Mouse (Mus musculus): ENCODE measurements at regions not wholly inside any gene's neighbourhood (a gene's known extent, or its start where the extent isn't known, plus 50 kb on each side); places are given as distances from the start of the nearest gene placed in this dataset.

GRCm38 (mm10) chr14:101297841-101298240 lies 97.7 kb upstream of the Prr30 start:
- H3K4me2 ChIP-seq (ENCODE audit: low read length): no peak overlapping the region
- H3K27ac ChIP-seq (ENCODE audit: low read length): no peak overlapping the region
- 87% methylated on average over 3 of the region's 3 CpGs for WGBS
- no peaks in the 10 kb centered on the region for H3K27me3 ChIP-seq (ENCODE audit: control insufficient read depth, insufficient read depth, low read depth, low read length)
- no peaks in the 10 kb centered on the region for H3K9me3 ChIP-seq (replicated peaks; ENCODE audit: control insufficient read depth, low read length, poor library complexity, severe bottlenecking)
- H3K9ac ChIP-seq (ENCODE audit: low read depth, low read length): no peak overlapping the region
- no peak for ATAC-seq
- H3K36me3 ChIP-seq (ENCODE audit: control insufficient read depth, insufficient read depth, low read length): no peaks in the 10 kb centered on the region
- no peak overlapping the region for H3K4me3 ChIP-seq (ENCODE audit: low read depth, low read length)
- no peaks in the 10 kb centered on the region for H3K4me1 ChIP-seq (ENCODE audit: control insufficient read depth, insufficient read depth, low read length)

- no peak for ATAC-seq
- Histone ChIP-seq H3K4me3 (ENCODE audit: low read depth, low read length) (no peak overlapping the region), H3K36me3 (ENCODE audit: control insufficient read depth, insufficient read depth, low read length) (no peaks in the 10 kb centered on the region), H3K27ac (ENCODE audit: low read length) (no peak overlapping the region), H3K9me3 (replicated peaks; ENCODE audit: control insufficient read depth, low read length, poor library complexity, severe bottlenecking) (no peaks in the 10 kb centered on the region), H3K9ac (ENCODE audit: low read depth, low read length) (no peak overlapping the region), H3K27me3 (ENCODE audit: control insufficient read depth, insufficient read depth, low read depth, low read length) (no peaks in the 10 kb centered on the region), H3K4me2 (ENCODE audit: low read length) (no peak overlapping the region), H3K4me1 (ENCODE audit: control insufficient read depth, insufficient read depth, low read length) (no peaks in the 10 kb centered on the region)
- WGBS: 31% methylated on average over 7 of the region's 7 CpGs
These were observed 94.6 kb upstream of the Prr30 start for GRCm38 (mm10) chr14:101294693-101295092.

GRCm38 (mm10) chr14:101287755-101288154 lies 87.6 kb upstream of the Prr30 start:
- Histone ChIP-seq H3K4me1 (ENCODE audit: control insufficient read depth, insufficient read depth, low read length) (no peaks in the 10 kb centered on the region), H3K9me3 (replicated peaks; ENCODE audit: control insufficient read depth, low read length, poor library complexity, severe bottlenecking) (no peaks in the 10 kb centered on the region), H3K4me2 (ENCODE audit: low read length) (no peak overlapping the region), H3K4me3 (ENCODE audit: low read depth, low read length) (no peak overlapping the region), H3K36me3 (ENCODE audit: control insufficient read depth, insufficient read depth, low read length) (no peaks in the 10 kb centered on the region), H3K9ac (ENCODE audit: low read depth, low read length) (no peak overlapping the region), H3K27ac (ENCODE audit: low read length) (no peak overlapping the region), H3K27me3 (ENCODE audit: control insufficient read depth, insufficient read depth, low read depth, low read length) (no peaks in the 10 kb centered on the region)
- WGBS: 84% methylated on average over 4 of the region's 4 CpGs
- ATAC-seq: no peak

DNA sequence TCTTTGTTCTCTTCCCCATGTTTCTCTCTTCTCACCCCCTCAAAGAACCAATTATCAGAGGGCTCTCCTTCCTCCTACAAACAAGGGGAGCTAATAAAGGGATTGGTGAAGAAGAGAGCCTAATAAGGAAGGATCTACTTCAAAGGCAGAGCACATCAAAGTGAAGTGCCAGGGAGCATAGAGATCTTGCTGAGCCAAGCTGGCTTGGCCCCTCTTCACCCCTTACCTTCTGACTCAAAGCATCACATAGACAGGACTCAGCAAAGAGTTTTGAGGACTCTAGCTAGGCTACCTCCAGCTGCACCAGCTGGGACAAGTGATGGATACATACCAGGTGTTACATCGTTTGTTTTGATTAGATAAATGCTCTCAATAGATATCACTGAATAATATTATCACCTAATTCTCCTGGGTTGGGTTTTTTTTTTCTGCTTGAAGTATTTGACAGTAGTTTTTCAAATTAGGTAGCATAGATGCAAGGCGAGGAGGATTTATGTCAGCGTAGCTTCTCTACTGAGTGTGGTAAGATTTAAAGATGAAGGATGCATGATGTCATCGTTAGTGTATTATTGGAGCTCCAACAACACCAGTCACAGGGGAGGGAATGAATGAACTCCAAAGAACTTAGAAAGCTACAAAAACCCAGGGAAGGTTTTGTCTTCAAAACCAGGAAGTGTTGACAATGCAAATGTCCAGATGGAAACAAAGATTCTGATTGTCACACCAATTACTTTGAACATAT lies 69.1 kb upstream of the Prr30 start:
- 58% methylated on average over 4 of the region's 4 CpGs for WGBS
- H3K27ac ChIP-seq (ENCODE audit: low read length): no peak overlapping the region
- H3K4me3 ChIP-seq (ENCODE audit: low read depth, low read length): no peak overlapping the region
- H3K4me1 ChIP-seq (ENCODE audit: control insufficient read depth, insufficient read depth, low read length): no peaks in the 10 kb centered on the region
- no peak overlapping the region for H3K4me2 ChIP-seq (ENCODE audit: low read length)
- ATAC-seq: 0 out of 2 replicates have a peak, but pooled peaks have one; percentile 60
- no peaks in the 10 kb centered on the region for H3K36me3 ChIP-seq (ENCODE audit: control insufficient read depth, insufficient read depth, low read length)
- H3K9ac ChIP-seq (ENCODE audit: low read depth, low read length): no peak overlapping the region
- H3K9me3 ChIP-seq (replicated peaks; ENCODE audit: control insufficient read depth, low read length, poor library complexity, severe bottlenecking): no peaks in the 10 kb centered on the region
- no peaks in the 10 kb centered on the region for H3K27me3 ChIP-seq (ENCODE audit: control insufficient read depth, insufficient read depth, low read depth, low read length)

- WGBS: 92% methylated on average over 2 of the region's 2 CpGs
- H3K4me2 ChIP-seq (ENCODE audit: low read length): no peak overlapping the region
- H3K9me3 ChIP-seq (replicated peaks; ENCODE audit: control insufficient read depth, low read length, poor library complexity, severe bottlenecking): no peaks in the 10 kb centered on the region
- ATAC-seq: no peak
- no peaks in the 10 kb centered on the region for H3K4me1 ChIP-seq (ENCODE audit: control insufficient read depth, insufficient read depth, low read length)
- no peaks in the 10 kb centered on the region for H3K27me3 ChIP-seq (ENCODE audit: control insufficient read depth, insufficient read depth, low read depth, low read length)
- H3K36me3 ChIP-seq (ENCODE audit: control insufficient read depth, insufficient read depth, low read length): no peaks in the 10 kb centered on the region
- no peak overlapping the region for H3K27ac ChIP-seq (ENCODE audit: low read length)
- H3K9ac ChIP-seq (ENCODE audit: low read depth, low read length): no peak overlapping the region
- H3K4me3 ChIP-seq (ENCODE audit: low read depth, low read length): no peak overlapping the region
These were observed 67.4 kb upstream of the Prr30 start for GRCm38 (mm10) chr14:101267536-101267935.
